Mouse (Mus musculus) midbrain, embryonic 12.5 days (tissue): ENCODE data around the gene Agap2. TPM values are rescaled to one million over a fixed set of nuclear protein-coding genes. Genes with fewer than 3 reads are reported as not detected.

Source experiments
- ATAC-seq: fragments of 200-750 bp; cut with Nextera tagmentation; 2 replicates; pipeline ENCODE4 v1.8.0; 2017; ENCODE audit warnings: low read depth, moderate TSS enrichment, moderate library complexity; ENCODE audit not compliant: low FRiP score
- H3K27ac ChIP-seq: fragments of 300-500 bp; sonication (generic); replicated peaks from 2 replicates; pipeline ENCODE4 v1.5.1; 2016; ENCODE audit warnings: mild to moderate bottlenecking
- H3K27me3 ChIP-seq: fragments of 300-500 bp; sonication (generic); 2 replicates; pipeline ENCODE4 v1.6.1; 2016; ENCODE audit warnings: mild to moderate bottlenecking
- H3K36me3 ChIP-seq: fragments of 300-500 bp; sonication (generic); 2 replicates; pipeline ENCODE4 v1.6.1; 2016
- H3K4me1 ChIP-seq: fragments of 300-500 bp; sonication (generic); 2 replicates; pipeline ENCODE4 v1.6.1; 2016
- H3K4me2 ChIP-seq: fragments of 300-500 bp; sonication (generic); replicated peaks from 2 replicates; pipeline ENCODE4 v1.6.1; 2016; ENCODE audit warnings: mild to moderate bottlenecking, moderate library complexity
- H3K4me3 ChIP-seq: fragments of 300-500 bp; sonication (generic); 2 replicates; pipeline ENCODE4 v1.5.1; 2016; ENCODE audit warnings: mild to moderate bottlenecking
- H3K9ac ChIP-seq: fragments of 300-500 bp; sonication (generic); replicated peaks from 2 replicates; pipeline ENCODE4 v1.6.1; 2016; ENCODE audit warnings: mild to moderate bottlenecking, moderate library complexity
- H3K9me3 ChIP-seq: fragments of 300-500 bp; sonication (generic); 2 replicates; pipeline ENCODE4 v1.6.1; 2016; ENCODE audit warnings: mild to moderate bottlenecking
- WGBS: fragments of 180-500 bp; shearing (Covaris S2); methylation state at CpG from one replicate; pipeline ENCODE4 v1.1.7; 2016; 5-methylcytosine and 5-hydroxymethylcytosine counted together
- polyA plus RNA-seq: library from polyadenylated mRNA; unstranded; fragments of >200 nt; fragmentation: Nextera tagmentation; extraction: Ambion mirVana; gene quantifications from 2 replicates; pipeline ENCODE4 v1.2.1, GENCODE M21; 2016

Gene Agap2
- polyA plus RNA-seq: 1.3 TPM in 2 replicates

DNA sequence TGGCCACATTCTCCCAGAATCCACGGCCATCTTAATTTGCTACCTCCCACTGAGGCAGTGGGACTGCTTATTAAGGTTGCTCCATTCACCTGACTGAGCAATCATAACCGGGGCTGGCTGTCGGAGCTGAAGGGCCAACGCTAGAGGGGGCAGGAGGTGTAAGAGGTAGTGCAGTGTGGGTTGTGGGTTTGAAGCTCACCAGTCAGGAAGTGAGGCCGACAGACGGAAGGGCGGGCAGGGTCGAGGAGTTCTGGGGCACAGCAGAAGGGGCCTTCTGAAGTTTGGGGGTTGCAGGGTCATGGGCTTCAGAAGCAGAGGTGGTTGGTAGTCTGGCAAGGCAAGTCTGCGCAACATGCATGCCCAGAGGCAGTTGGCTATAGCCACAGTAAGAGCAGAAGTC, at the start of gene Agap2:
Gene Agap2, plus strand, starts transcription at position 205 of the 400 bp plus-strand sequence.
- ATAC-seq: no peak
- Histone ChIP-seq H3K9ac (0 out of 2 replicates have a peak within 1 kb of the TSS, but pooled peaks have one; percentile 24), H3K36me3 (no peaks in the 10 kb centered on the region), H3K27me3 (peaks cover 43% of the 10 kb centered on the region), H3K4me2 (0 out of 2 replicates have a peak within 1 kb of the TSS, but pooled peaks have one; percentile 3), H3K9me3 (no peaks in the 10 kb centered on the region), H3K27ac (no peak within 1 kb of the TSS), H3K4me1 (peaks cover 26% of the 10 kb centered on the region), H3K4me3 (no peak within 1 kb of the TSS)
- 71% methylated on average over 9 of the region's 9 CpGs for WGBS

DNA sequence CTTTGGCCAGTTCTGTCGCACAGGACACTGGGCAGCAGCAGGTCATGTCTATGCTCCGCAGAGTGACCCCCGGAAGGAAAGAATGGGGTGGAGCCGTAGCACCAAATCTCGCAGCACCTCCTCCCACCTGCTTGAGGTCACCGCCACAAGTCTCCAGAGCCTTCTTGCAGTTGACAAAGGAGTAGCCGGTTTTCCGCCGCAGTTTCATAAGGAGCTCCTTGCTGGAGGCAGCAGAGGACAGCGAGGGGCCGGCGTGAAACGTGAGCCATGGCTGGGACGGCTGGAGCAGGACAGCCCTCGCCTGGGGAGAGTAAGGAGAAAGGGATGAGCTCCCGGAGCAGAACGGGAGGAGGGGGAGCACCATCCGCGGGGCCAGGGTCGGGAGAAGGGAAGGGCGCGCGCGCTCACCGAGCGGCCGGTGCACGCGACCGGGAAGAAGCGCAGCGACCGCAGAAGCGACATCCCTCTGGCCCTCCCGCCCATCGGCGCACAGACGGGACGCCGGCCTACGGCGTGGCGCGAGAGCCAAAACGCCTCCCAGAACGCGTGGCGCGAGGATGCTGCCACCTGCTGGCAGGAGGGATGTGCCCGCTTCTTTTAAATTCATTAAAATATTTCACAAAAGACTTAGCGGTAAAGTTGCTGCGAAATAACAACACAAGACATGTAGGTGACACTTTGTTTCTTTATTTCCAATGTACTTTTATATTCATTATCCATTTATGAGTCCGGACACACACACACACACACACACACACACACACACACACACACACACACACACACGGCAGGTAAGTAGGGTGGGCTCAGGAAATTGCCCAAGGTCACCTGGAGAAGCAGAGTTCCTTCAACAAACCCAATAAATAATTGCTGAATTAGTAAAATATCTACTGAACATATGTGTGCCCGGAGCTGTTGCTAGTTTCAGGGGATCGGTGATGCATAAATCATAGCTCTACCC, 44.5 kb upstream of the Agap2 start, which contains the start of gene Tsfm:
Gene Tsfm, minus strand, starts transcription at position 505 of the 961 bp plus-strand sequence.
- peak within 1 kb of the TSS; percentile 85 for H3K4me3 ChIP-seq
- peak within 1 kb of the TSS; percentile 87 for H3K4me2 ChIP-seq
- peaks cover 6% of the 10 kb centered on the region for H3K4me1 ChIP-seq
- peak within 1 kb of the TSS; percentile 89 for H3K9ac ChIP-seq
- WGBS: 6% methylated on average over 56 of the region's 56 CpGs
- H3K9me3 ChIP-seq: no peaks in the 10 kb centered on the region
- peak; percentile 91 for ATAC-seq
- peak within 1 kb of the TSS; percentile 77 for H3K27ac ChIP-seq
- peaks cover 37% of the 10 kb centered on the region for H3K36me3 ChIP-seq
- H3K27me3 ChIP-seq: no peaks in the 10 kb centered on the region

GRCm38 (mm10) chr10:127033301-127033741, 41.8 kb upstream of the Agap2 start:
- no peak overlapping the region for H3K4me3 ChIP-seq
- H3K27ac ChIP-seq: no peak overlapping the region
- H3K36me3 ChIP-seq: peaks cover 10% of the 10 kb centered on the region
- H3K9me3 ChIP-seq: no peaks in the 10 kb centered on the region
- peaks cover 6% of the 10 kb centered on the region for H3K4me1 ChIP-seq
- H3K9ac ChIP-seq: no peak overlapping the region
- H3K4me2 ChIP-seq: no peak overlapping the region
- 0 out of 2 replicates have a peak, but pooled peaks cover 2% of the 10 kb centered on the region for H3K27me3 ChIP-seq
- WGBS: 81% methylated on average over 8 of the region's 8 CpGs
- no peak for ATAC-seq

GRCm38 (mm10) chr10:127036273-127036672, 38.8 kb upstream of the Agap2 start:
- Histone ChIP-seq H3K9ac (no peak overlapping the region), H3K27ac (no peak overlapping the region), H3K4me1 (peaks cover 7% of the 10 kb centered on the region; the same call in 1 of the 2 replicates), H3K27me3 (peaks cover 16% of the 10 kb centered on the region), H3K4me2 (no peak overlapping the region), H3K4me3 (no peak overlapping the region), H3K36me3 (no peaks in the 10 kb centered on the region), H3K9me3 (no peaks in the 10 kb centered on the region)
- no peak for ATAC-seq
- WGBS: 82% methylated on average over 12 of the region's 12 CpGs

GRCm38 (mm10) chr10:127037641-127038040, 37.4 kb upstream of the Agap2 start:
- no peaks in the 10 kb centered on the region for H3K36me3 ChIP-seq
- peaks cover 12% of the 10 kb centered on the region for H3K4me1 ChIP-seq
- H3K27me3 ChIP-seq: peaks cover 16% of the 10 kb centered on the region
- 74% methylated on average over 12 of the region's 12 CpGs for WGBS
- no peak overlapping the region for H3K4me2 ChIP-seq
- no peak overlapping the region for H3K27ac ChIP-seq
- no peak for ATAC-seq
- H3K4me3 ChIP-seq: no peak overlapping the region
- no peaks in the 10 kb centered on the region for H3K9me3 ChIP-seq
- no peak overlapping the region for H3K9ac ChIP-seq

DNA sequence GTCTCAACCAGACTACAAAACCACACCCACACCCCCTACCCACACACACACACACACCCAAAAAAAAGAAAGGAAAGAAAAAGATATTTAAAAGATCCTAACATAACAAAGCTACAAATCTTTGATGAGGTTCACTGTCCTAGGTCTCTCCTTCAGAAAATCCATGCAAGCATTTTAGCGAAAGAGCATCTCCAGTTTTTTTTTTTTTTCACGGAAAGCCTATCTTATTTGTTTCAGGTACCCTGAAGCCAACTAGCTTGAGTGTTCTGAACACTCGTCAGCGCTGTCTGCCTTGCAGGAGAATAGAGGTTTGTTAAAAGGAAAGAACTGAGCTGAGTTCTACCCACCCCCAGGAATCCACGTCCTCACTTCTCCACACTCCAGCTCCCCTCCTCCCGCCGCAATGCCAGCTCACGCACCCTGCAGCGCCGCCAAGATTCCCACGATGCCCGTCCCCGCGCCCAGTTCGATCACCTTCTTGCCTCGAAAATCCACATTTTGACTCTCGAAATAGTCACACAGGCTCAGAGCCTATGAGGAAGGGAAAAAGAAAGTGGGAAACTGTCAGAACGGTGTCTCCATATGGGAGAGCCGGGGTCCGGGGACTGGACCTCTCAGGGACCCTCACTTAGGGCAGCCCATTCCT, 34.4 kb upstream of the Agap2 start:
- peaks cover 16% of the 10 kb centered on the region for H3K27me3 ChIP-seq
- H3K36me3 ChIP-seq: peaks cover 9% of the 10 kb centered on the region; the same call in 1 of the 2 replicates
- H3K4me1 ChIP-seq: peaks cover 16% of the 10 kb centered on the region
- no peak overlapping the region for H3K27ac ChIP-seq
- H3K9me3 ChIP-seq: no peaks in the 10 kb centered on the region
- H3K4me2 ChIP-seq: peak overlapping the region; percentile 92
- H3K9ac ChIP-seq: peak overlapping the region; percentile 62
- WGBS: under 1% methylated on average over 20 of the region's 20 CpGs
- peak overlapping the region; percentile 74 for H3K4me3 ChIP-seq
- no peak for ATAC-seq

DNA sequence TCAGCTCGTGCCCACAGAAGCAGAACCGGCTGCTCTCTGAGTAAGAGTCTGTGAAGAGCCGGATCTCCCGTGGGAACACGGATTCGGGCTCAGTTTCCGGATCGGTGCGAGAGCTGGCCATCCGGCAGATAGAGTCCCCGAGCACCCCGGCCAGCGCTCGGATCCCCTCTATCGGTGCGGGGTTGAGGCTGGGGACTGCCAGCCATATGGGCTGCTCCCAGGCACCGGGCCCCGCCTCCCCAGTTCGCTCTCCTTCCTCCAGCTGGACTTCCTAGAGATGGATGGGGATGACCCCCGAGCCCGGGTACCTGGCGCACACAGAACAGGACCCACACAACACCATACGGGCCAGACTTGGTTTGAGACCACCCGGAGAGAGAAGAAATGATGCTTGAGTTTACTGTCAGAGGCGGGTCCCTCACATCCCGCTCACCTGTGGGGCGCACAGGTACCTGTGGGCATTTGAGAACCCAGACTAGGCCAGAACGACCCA, 33.8 kb upstream of the Agap2 start, which contains the start of the genes Mettl1 and Eef1akmt3:
Gene Mettl1, plus strand, starts transcription at position 141 of the 493 bp plus-strand sequence.
Gene Eef1akmt3, minus strand, starts transcription at position 240 of the 493 bp plus-strand sequence.
- ATAC-seq: peak; percentile 81; the same call in 1 of the 2 replicates
- Histone ChIP-seq H3K9me3 (no peaks in the 10 kb centered on the region), H3K27ac (no peak within 1 kb of the TSS), H3K4me3 (peak within 1 kb of the TSS; percentile 74), H3K4me1 (peaks cover 16% of the 10 kb centered on the region), H3K4me2 (peak within 1 kb of the TSS; percentile 92), H3K36me3 (peaks cover 9% of the 10 kb centered on the region; the same call in 1 of the 2 replicates), H3K27me3 (peaks cover 16% of the 10 kb centered on the region), H3K9ac (peak within 1 kb of the TSS; percentile 62)
- 0% methylated on average over 28 of the region's 28 CpGs for WGBS

GRCm38 (mm10) chr10:127041774-127042338, 33.2 kb upstream of the Agap2 start:
- peaks cover 16% of the 10 kb centered on the region for H3K4me1 ChIP-seq
- H3K27me3 ChIP-seq: peaks cover 16% of the 10 kb centered on the region
- peak overlapping the region; percentile 74 for H3K4me3 ChIP-seq
- H3K27ac ChIP-seq: no peak overlapping the region
- peaks cover 13% of the 10 kb centered on the region; the same call in 1 of the 2 replicates for H3K36me3 ChIP-seq
- WGBS: 0% methylated on average over 44 of the region's 44 CpGs
- H3K4me2 ChIP-seq: peak overlapping the region; percentile 92
- no peaks in the 10 kb centered on the region for H3K9me3 ChIP-seq
- ATAC-seq: peak; percentile 88
- H3K9ac ChIP-seq: peak overlapping the region; percentile 62

DNA sequence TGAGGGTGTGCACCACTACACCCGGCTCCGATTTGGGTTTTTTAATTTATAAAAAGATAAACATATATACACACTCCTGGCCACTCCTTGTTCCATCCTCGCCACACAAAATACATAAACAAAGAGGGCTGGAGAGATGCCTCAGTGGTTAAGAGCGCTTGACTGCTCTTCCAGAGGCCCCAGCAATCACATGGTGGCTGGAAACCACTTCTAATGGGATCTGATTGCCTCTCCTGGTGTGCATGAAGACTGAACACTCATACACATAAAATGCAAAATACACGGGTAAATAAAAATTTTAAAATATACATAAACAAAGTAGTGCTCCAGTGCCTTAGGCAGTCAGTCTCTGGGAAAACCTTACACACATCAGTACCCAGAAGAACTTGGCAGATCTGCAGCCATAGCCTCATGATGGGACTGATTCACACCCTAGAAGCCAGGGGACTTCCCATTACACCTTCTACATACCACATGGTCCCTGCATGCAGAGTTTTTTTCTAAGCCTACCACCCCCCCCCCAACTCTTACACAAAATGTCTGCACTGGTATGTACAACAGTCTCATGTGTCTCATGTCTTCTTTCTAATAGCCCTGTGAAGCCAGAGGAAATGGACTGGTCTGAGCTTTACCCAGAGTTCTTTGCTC, 32.5 kb upstream of the Agap2 start:
- 19% methylated on average over 5 of the region's 5 CpGs for WGBS
- Histone ChIP-seq H3K9ac (peak overlapping the region; percentile 62), H3K27me3 (peaks cover 23% of the 10 kb centered on the region), H3K4me3 (peak overlapping the region; percentile 74), H3K4me2 (peak overlapping the region; percentile 92), H3K4me1 (peaks cover 16% of the 10 kb centered on the region), H3K27ac (no peak overlapping the region), H3K9me3 (no peaks in the 10 kb centered on the region), H3K36me3 (peaks cover 16% of the 10 kb centered on the region; the same call in 1 of the 2 replicates)
- ATAC-seq: no peak

GRCm38 (mm10) chr10:127043187-127043586, 31.9 kb upstream of the Agap2 start:
- Histone ChIP-seq H3K36me3 (peaks cover 16% of the 10 kb centered on the region; the same call in 1 of the 2 replicates), H3K27ac (no peak overlapping the region), H3K4me2 (0 out of 2 replicates have a peak overlapping the region, but pooled peaks have one; percentile 92), H3K9me3 (no peaks in the 10 kb centered on the region), H3K4me3 (no peak overlapping the region), H3K9ac (no peak overlapping the region; the same call in 1 of the 2 replicates), H3K27me3 (peaks cover 28% of the 10 kb centered on the region), H3K4me1 (peaks cover 16% of the 10 kb centered on the region)
- no peak for ATAC-seq
- WGBS: 57% methylated on average over 6 of the region's 6 CpGs
